Mouse (Mus musculus) testis, adult 2 months (tissue): ENCODE measurements at regions not wholly inside any gene's neighbourhood (a gene's known extent, or its start where the extent isn't known, plus 50 kb on each side); places are given as distances from the start of the nearest gene placed in this dataset.

Experiments used
- CTCF ChIP-seq: fragments of 200-500 bp; IDR thresholded peaks from 2 replicates; pipeline ENCODE4 v1.5.1; 2012; ENCODE audit warnings: low read depth, mild to moderate bottlenecking, inconsistent platforms, low read length, moderate library complexity; ENCODE audit not compliant: control insufficient read depth, insufficient read depth, insufficient replicate concordance
- POLR2A ChIP-seq: fragments of 200-500 bp; IDR thresholded peaks from 2 replicates; pipeline ENCODE4 v1.6.1; 2012; ENCODE audit warnings: low read depth, mild to moderate bottlenecking, inconsistent platforms, low read length, moderate library complexity; ENCODE audit not compliant: control insufficient read depth

DNA sequence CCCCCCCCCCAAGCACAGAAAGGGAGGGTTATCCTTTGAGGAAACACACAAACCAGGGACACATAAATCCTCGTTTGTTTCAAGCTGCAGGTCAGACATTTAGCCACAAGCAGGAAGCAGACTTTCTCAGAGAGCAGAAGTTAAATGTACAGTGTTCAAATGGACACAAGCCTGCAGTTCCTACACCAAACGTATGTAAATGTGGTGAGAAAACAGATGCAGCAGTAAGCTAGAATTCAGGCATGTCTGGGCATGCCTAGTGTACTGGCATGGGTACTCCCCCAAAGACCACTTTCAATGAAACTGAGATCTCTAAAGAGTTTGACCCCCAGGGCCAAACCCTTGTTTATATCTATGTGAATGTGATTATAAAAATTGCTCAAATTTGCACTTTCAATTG lies 109.2 kb upstream of the Ccdc54 start:
- TF ChIP-seq CTCF (no peak), POLR2A (no peak)
